Mouse (Mus musculus) embryonic facial prominence, embryonic 13.5 days (tissue): ENCODE measurements at regions not wholly inside any gene's neighbourhood (a gene's known extent, or its start where the extent isn't known, plus 50 kb on each side); places are given as distances from the start of the nearest gene placed in this dataset.

Experiments
- ATAC-seq: fragments of 200-750 bp; cut with Nextera tagmentation; 2 replicates; pipeline ENCODE4 v1.8.0; 2017; ENCODE audit warnings: low read depth; ENCODE audit not compliant: insufficient number of reproducible peaks, insufficient read depth, low FRiP score, low TSS enrichment
- H3K27ac ChIP-seq: fragments of 300-500 bp; sonication (generic); 2 replicates; pipeline ENCODE4 v1.5.1; 2015; ENCODE audit warnings: moderate library complexity, mild to moderate bottlenecking, inconsistent platforms
- H3K27me3 ChIP-seq: fragments of 300-500 bp; sonication (generic); 2 replicates; pipeline ENCODE4 v1.6.1; 2015; ENCODE audit warnings: mild to moderate bottlenecking, inconsistent platforms
- H3K36me3 ChIP-seq: fragments of 300-500 bp; sonication (generic); 2 replicates; pipeline ENCODE4 v1.6.1; 2015; ENCODE audit warnings: mild to moderate bottlenecking, inconsistent platforms
- H3K4me1 ChIP-seq: fragments of 300-500 bp; sonication (generic); 2 replicates; pipeline ENCODE4 v1.6.1; 2015; ENCODE audit warnings: inconsistent platforms
- H3K4me2 ChIP-seq: fragments of 300-500 bp; sonication (generic); 2 replicates; pipeline ENCODE4 v1.6.1; 2015; ENCODE audit warnings: moderate library complexity, mild to moderate bottlenecking, inconsistent platforms
- H3K4me3 ChIP-seq: fragments of 300-500 bp; sonication (generic); 2 replicates; pipeline ENCODE4 v1.5.1; 2015; ENCODE audit warnings: mild to moderate bottlenecking, inconsistent platforms
- H3K9ac ChIP-seq: fragments of 300-500 bp; sonication (generic); 2 replicates; pipeline ENCODE4 v1.6.1; 2015; ENCODE audit warnings: mild to moderate bottlenecking, inconsistent platforms
- H3K9me3 ChIP-seq: fragments of 300-500 bp; sonication (generic); 2 replicates; pipeline ENCODE4 v1.6.1; 2016; ENCODE audit warnings: inconsistent platforms
- WGBS: fragments of 180-500 bp; shearing (Covaris S2); methylation state at CpG from one replicate; pipeline ENCODE4 v1.1.7; 2015; ENCODE audit warnings: mixed read lengths; 5-methylcytosine and 5-hydroxymethylcytosine counted together

DNA sequence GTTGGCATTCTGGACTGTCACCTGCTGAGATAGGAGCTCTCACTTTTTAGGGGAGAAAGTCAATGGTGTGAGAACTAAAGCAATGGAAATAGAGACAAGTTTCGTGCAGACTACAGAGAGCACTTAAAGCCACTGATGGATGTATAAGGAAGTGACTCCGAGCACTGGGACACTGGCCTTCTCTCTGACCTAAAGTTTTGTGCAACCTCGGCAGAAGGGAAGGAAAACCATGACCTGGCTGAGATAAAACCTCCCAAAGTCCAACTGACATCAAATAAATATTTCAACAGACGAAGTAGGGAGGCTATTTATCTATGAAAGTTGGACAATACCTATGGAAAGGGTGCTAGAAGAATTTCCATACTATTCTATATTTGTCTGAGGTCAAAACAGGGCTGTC is 80.0 kb upstream of the Ahr start:
- no peak overlapping the region for H3K9ac ChIP-seq
- no peaks in the 10 kb centered on the region for H3K9me3 ChIP-seq
- H3K4me1 ChIP-seq, result no peaks in the 10 kb centered on the region
- ATAC-seq, result no peak
- no peaks in the 10 kb centered on the region for H3K27me3 ChIP-seq
- 87% methylated on average over 4 of the region's 4 CpGs for WGBS
- no peak overlapping the region for H3K4me2 ChIP-seq
- no peaks in the 10 kb centered on the region for H3K36me3 ChIP-seq
- no peak overlapping the region for H3K27ac ChIP-seq
- no peak overlapping the region for H3K4me3 ChIP-seq

DNA sequence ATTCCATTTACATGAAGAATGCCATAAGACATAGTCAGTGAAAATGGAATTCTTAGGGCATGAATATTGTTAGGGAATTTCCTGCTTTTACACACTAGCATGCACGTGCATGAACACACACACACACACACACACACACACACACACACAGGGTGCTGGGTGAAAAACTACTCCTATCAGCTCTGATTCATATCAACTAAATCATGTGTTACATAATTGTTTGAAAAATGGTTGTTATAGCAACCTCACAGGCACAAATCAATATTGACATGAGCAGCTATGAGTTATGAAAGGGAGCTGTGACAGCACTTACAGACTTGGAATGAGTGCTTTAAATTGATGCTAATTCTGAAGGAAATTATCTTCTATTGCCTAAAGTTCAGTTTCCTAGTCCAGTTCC is 72.8 kb upstream of the Ahr start:
- Histone ChIP-seq H3K9me3 (no peaks in the 10 kb centered on the region), H3K9ac (no peak overlapping the region), H3K4me3 (no peak overlapping the region), H3K27ac (no peak overlapping the region), H3K4me1 (no peaks in the 10 kb centered on the region), H3K27me3 (no peaks in the 10 kb centered on the region), H3K36me3 (no peaks in the 10 kb centered on the region), H3K4me2 (no peak overlapping the region)
- ATAC-seq, result no peak
- 74% methylated on average over 1 of the region's 1 CpGs for WGBS

DNA sequence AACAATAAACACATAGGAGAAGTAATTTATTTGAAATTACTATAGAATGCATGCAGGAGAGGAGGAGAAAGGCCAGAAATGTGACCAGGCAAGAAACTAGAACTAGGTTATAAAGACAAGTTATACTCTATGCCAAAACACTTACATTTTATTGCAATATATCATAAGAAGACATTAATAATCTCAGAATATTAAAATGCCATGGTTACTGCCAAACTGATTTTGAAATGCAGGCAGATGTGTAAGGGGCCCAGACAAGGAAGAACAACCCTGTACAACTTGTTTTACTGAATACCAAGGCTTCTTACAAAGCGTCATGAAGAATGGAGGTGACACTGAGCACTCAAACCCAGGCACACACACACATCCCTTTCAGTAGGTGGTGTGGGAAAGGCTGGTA is 68.9 kb upstream of the Ahr start:
- H3K27ac ChIP-seq, result no peak overlapping the region
- H3K4me1 ChIP-seq, result no peaks in the 10 kb centered on the region
- no peak overlapping the region for H3K4me2 ChIP-seq
- no peak for ATAC-seq
- no peaks in the 10 kb centered on the region for H3K36me3 ChIP-seq
- WGBS, result 77% methylated on average over 1 of the region's 1 CpGs
- no peak overlapping the region for H3K9ac ChIP-seq
- H3K9me3 ChIP-seq, result no peaks in the 10 kb centered on the region
- H3K27me3 ChIP-seq, result no peaks in the 10 kb centered on the region
- H3K4me3 ChIP-seq, result no peak overlapping the region

DNA sequence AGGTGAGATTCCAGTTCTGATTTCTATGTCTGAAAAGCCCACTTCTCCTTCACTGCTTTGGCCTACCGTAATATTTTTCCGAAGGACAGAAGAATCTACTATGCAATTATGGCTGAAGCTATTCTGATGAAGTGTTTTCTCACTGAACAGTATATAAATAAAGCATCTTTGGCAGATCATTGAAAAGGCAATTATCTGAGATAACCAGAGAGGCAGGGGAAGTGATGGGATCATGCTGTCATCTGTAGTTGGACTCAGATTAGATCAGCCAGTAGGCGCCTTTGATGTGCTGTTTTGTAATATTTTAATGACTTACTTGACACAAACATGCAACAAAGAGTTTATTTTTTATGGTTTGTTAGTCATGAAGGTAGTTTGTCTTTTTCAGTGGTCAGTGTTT is 67.8 kb upstream of the Ahr start:
- Histone ChIP-seq H3K4me1 (no peaks in the 10 kb centered on the region), H3K9me3 (no peaks in the 10 kb centered on the region), H3K36me3 (no peaks in the 10 kb centered on the region), H3K27ac (no peak overlapping the region), H3K4me3 (no peak overlapping the region), H3K9ac (no peak overlapping the region), H3K4me2 (no peak overlapping the region), H3K27me3 (no peaks in the 10 kb centered on the region)
- no peak for ATAC-seq
- WGBS, result 91% methylated on average over 3 of the region's 3 CpGs

DNA sequence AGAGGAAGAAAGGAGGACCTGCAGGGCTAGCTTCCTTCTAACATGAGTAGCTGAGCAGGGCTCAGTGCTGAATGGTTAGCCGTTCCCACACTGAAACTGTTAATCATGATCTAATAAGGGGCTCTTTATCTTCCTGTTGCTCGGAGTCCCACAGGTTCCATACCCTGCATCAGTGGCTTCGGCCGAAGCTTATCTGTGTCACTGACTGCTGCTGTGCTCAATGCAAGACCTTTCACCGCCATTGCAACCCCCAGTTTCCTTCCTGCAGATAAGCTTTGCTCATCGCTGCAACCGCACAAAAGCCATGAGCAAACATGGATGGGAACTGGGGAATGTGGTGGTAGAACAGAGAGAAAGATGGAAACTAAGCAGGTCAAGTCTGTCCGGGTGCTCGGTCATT is 63.5 kb upstream of the Ahr start:
- no peaks in the 10 kb centered on the region for H3K27me3 ChIP-seq
- ATAC-seq, result no peak
- 87% methylated on average over 9 of the region's 9 CpGs for WGBS
- no peaks in the 10 kb centered on the region for H3K4me1 ChIP-seq
- H3K9ac ChIP-seq, result no peak overlapping the region
- no peak overlapping the region for H3K27ac ChIP-seq
- H3K36me3 ChIP-seq, result no peaks in the 10 kb centered on the region
- H3K4me2 ChIP-seq, result no peak overlapping the region
- H3K4me3 ChIP-seq, result no peak overlapping the region
- H3K9me3 ChIP-seq, result no peaks in the 10 kb centered on the region

DNA sequence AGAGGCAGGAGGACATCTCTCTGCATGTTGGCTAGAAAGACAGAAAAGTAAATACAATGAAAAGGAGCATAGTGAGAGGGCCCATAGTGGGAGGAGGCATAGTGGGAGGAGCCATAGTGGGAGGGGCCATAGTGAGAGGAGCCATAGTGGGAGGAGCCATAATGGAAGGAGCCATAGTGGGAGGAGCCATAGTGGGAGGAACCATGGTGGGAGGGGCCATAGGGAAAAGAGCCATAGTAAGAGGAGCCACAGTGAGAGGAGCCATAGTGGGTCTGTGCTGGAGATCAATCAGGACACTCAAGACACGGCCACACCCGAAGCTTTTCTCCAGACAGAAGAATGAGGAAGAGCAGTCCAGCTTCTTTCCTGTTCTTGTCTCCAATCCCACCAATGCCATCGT is 58.0 kb upstream of the Ahr start:
- Histone ChIP-seq H3K36me3 (no peaks in the 10 kb centered on the region), H3K4me1 (no peaks in the 10 kb centered on the region), H3K27ac (no peak overlapping the region), H3K27me3 (no peaks in the 10 kb centered on the region), H3K4me2 (no peak overlapping the region), H3K4me3 (no peak overlapping the region), H3K9me3 (no peaks in the 10 kb centered on the region), H3K9ac (no peak overlapping the region)
- WGBS, result 90% methylated on average over 3 of the region's 3 CpGs
- ATAC-seq, result no peak
